Mouse (Mus musculus) C2C12 (cell line): ENCODE results near the gene Slc4a2.
A peak's percentile ranks its signal among the peaks of the same experiment; 100 is the strongest.

Experiments
- CEBPB ChIP-seq: IDR thresholded peaks from one replicate; pipeline ENCODE4 v1.6.1; 2011; ENCODE audit warnings: low read depth, mild to moderate bottlenecking, control low read depth, moderate library complexity
- CTCF ChIP-seq: IDR thresholded peaks from one replicate; pipeline ENCODE4 v1.5.1; 2011; ENCODE audit not compliant: control insufficient read depth, insufficient read depth, insufficient read length
- FOSL1 ChIP-seq: IDR thresholded peaks from one replicate; pipeline ENCODE4 v1.8.0; 2011; ENCODE audit warnings: mild to moderate bottlenecking, low read length; ENCODE audit not compliant: poor library complexity, insufficient read depth, severe bottlenecking
- MAX ChIP-seq: IDR thresholded peaks from one replicate; pipeline ENCODE4 v1.6.1; 2011; ENCODE audit warnings: mild to moderate bottlenecking, control low read depth
- MYOD1 ChIP-seq: IDR thresholded peaks from one replicate; pipeline ENCODE4 v1.6.1; 2011; ENCODE audit warnings: low read depth; ENCODE audit not compliant: control insufficient read depth, insufficient read length
- MYOG ChIP-seq: IDR thresholded peaks from one replicate; pipeline ENCODE4 v1.6.1; 2011; ENCODE audit not compliant: control insufficient read depth, insufficient read length; ENCODE audit errors: extremely low read depth
- USF1 ChIP-seq: IDR thresholded peaks from one replicate; pipeline ENCODE4 v1.6.1; 2011; ENCODE audit warnings: low read depth, mild to moderate bottlenecking, control low read depth, moderate library complexity

DNA sequence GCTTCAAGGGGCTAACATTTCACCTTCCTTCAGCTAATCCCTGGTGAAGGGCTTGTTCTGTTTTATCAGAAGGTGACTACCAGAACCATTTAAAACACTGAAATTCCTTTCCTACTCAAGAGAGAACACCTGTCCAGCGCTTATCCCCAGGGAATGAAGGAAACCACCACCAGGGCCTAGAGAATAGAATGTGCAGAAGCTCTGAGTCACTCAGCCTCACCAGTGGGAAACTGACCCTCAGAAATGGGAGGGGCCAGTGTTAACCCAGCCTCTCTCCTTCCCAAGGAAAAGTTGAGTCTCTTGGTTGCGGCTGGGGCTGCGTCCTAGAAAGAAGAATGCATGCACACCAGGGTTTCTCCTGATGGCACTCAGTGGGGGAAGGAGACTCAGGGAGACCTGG is 31.4 kb downstream of the Slc4a2 start:
- TF ChIP-seq CTCF = no peak
- no peak for TF ChIP-seq CEBPB
- TF ChIP-seq USF1 = no peak
- no peak for TF ChIP-seq MAX
- no peak for TF ChIP-seq FOSL1
- peak; percentile 82 for TF ChIP-seq MYOD1
- TF ChIP-seq MYOG = no peak
